ENCODE assay signal across 18 mouse cellular contexts in genomic region chr12:110192186-110192585, GRCm38 (mm10).
"Had no signal": no experiment of that assay in that cellular context is flagged by ENCODE, and none has a peak within 500 bp of the region (broad histone marks: within the 10 kb centered on the region; RNA-seq: fewer than 3 reads in every experiment).

No protein-coding gene starts in this region.

- H3K9ac ChIP-seq: lung, embryonic 14.5 days; midbrain, embryonic 13.5 days; midbrain, embryonic 15.5 days; neural tube, embryonic 13.5 days; neural tube, embryonic 15.5 days had no signal

- H3K4me2 ChIP-seq: lung, embryonic 14.5 days; midbrain, embryonic 11.5 days; midbrain, embryonic 13.5 days; midbrain, embryonic 15.5 days; neural tube, embryonic 13.5 days; neural tube, embryonic 15.5 days had no signal

- H3K27ac ChIP-seq: midbrain, embryonic 13.5 days; midbrain, embryonic 15.5 days; neural tube, embryonic 13.5 days; neural tube, embryonic 15.5 days had no signal

- ATAC-seq: midbrain, embryonic 13.5 days; midbrain, embryonic 15.5 days had no signal

- DNase-seq: lung, adult 18-20 months; lung, embryonic 14.5 days; lung, postnatal 10 days; lung, postnatal 4 days; retina, postnatal 1 day; right cerebral cortex, adult 18-20 months; right cerebral cortex, postnatal 25 days; right cerebral cortex, postnatal 4 days; spleen, adult 18-20 months; thymus, adult 18-20 months; thymus, postnatal 14 days; thymus, postnatal 36 days had no signal

- H3K36me3 ChIP-seq: midbrain, embryonic 13.5 days; midbrain, embryonic 15.5 days; neural tube, embryonic 13.5 days; neural tube, embryonic 15.5 days had no signal

- H3K4me3 ChIP-seq: midbrain, embryonic 13.5 days; midbrain, embryonic 15.5 days; myocyte; neural tube, embryonic 13.5 days; neural tube, embryonic 15.5 days had no signal

- H3K9me3 ChIP-seq: midbrain, embryonic 13.5 days; midbrain, embryonic 15.5 days; neural tube, embryonic 13.5 days; neural tube, embryonic 15.5 days had no signal
